Mouse (Mus musculus): Measurements from ENCODE around the gene Gm4450. TPM values are rescaled to one million over a fixed set of nuclear protein-coding genes. Genes with fewer than 3 reads are reported as not detected.
A peak's percentile ranks its signal among the peaks of the same experiment; 100 is the strongest.
"Not testable (repeated sequence)": the region's sequence is repeated elsewhere in the genome, so short reads cannot be mapped to it uniquely, and the experiment has no call there.

Gene Gm4450
- polyA plus RNA-seq, 1 experiment from 2014 or later, result 0.42 TPM

- H3K36me3 ChIP-seq (ENCODE audit: control insufficient read depth, insufficient read depth, low read length); H3K27ac ChIP-seq (ENCODE audit: low read depth, low read length); H3K27me3 ChIP-seq (ENCODE audit: control insufficient read depth, insufficient read depth, low read length); H3K4me2 ChIP-seq (ENCODE audit: low read depth, low read length); H3K9me3 ChIP-seq (ENCODE audit: control insufficient read depth, low read length); H3K4me3 ChIP-seq (ENCODE audit: low read depth, low read length); H3K9ac ChIP-seq (replicated peaks; ENCODE audit: low read depth, low read length); H3K4me1 ChIP-seq (ENCODE audit: control insufficient read depth, insufficient read depth, low read length): not testable (repeated sequence)
- ATAC-seq (ENCODE audit: low read depth), result peak; percentile 60; the same call in 1 of the 2 replicates
- WGBS, result 16% methylated on average over 3 of the region's 3 CpGs
Observed at GRCm38 (mm10) chr3:98443149-98443779, 13.7 kb downstream of the Gm4450 start.

GRCm38 (mm10) chr3:98442245-98442644 is 14.7 kb downstream of the Gm4450 start:
- ATAC-seq (ENCODE audit: low read depth); H3K4me2 ChIP-seq (ENCODE audit: low read depth, low read length): not testable (repeated sequence)

GRCm38 (mm10) chr3:98435030-98435429 is 21.9 kb downstream of the Gm4450 start:
- 94% methylated on average over 1 of the region's 1 CpGs for WGBS
- Histone ChIP-seq H3K9me3 (ENCODE audit: control insufficient read depth, low read length) (no peaks in the 10 kb centered on the region), H3K4me2 (ENCODE audit: low read depth, low read length) (no peak overlapping the region), H3K27ac (ENCODE audit: low read depth, low read length) (no peak overlapping the region), H3K4me1 (ENCODE audit: control insufficient read depth, insufficient read depth, low read length) (no peaks in the 10 kb centered on the region), H3K9ac (replicated peaks; ENCODE audit: low read depth, low read length) (no peak overlapping the region), H3K27me3 (ENCODE audit: control insufficient read depth, insufficient read depth, low read length) (no peaks in the 10 kb centered on the region), H3K36me3 (ENCODE audit: control insufficient read depth, insufficient read depth, low read length) (no peaks in the 10 kb centered on the region), H3K4me3 (ENCODE audit: low read depth, low read length) (no peak overlapping the region)
- no peak for ATAC-seq (ENCODE audit: low read depth)

More at GRCm38 (mm10) chr3:98442245-98442644, 14.7 kb downstream of the Gm4450 start:
- H3K4me1 ChIP-seq (ENCODE audit: control insufficient read depth, insufficient read depth, low read length); H3K27me3 ChIP-seq (ENCODE audit: control insufficient read depth, insufficient read depth, low read length); H3K4me3 ChIP-seq (ENCODE audit: low read depth, low read length); H3K27ac ChIP-seq (ENCODE audit: low read depth, low read length); H3K9me3 ChIP-seq (ENCODE audit: control insufficient read depth, low read length); H3K9ac ChIP-seq (replicated peaks; ENCODE audit: low read depth, low read length); H3K36me3 ChIP-seq (ENCODE audit: control insufficient read depth, insufficient read depth, low read length): not testable (repeated sequence)
- WGBS, result 44% methylated on average over 3 of the region's 3 CpGs

- no peak overlapping the region for H3K9ac ChIP-seq (replicated peaks; ENCODE audit: low read depth, low read length)
Observed at GRCm38 (mm10) chr3:98434088-98434816, 22.7 kb downstream of the Gm4450 start.

GRCm38 (mm10) chr3:98428928-98429525 is 27.9 kb downstream of the Gm4450 start:
- H3K4me1 ChIP-seq (ENCODE audit: control insufficient read depth, insufficient read depth, low read length), result peaks cover 13% of the 10 kb centered on the region; the same call in 1 of the 2 replicates
- no peak overlapping the region for H3K27ac ChIP-seq (ENCODE audit: low read depth, low read length)
- WGBS, result 32% methylated on average over 8 of the region's 8 CpGs
- ATAC-seq (ENCODE audit: low read depth), result no peak
- H3K27me3 ChIP-seq (ENCODE audit: control insufficient read depth, insufficient read depth, low read length), result peaks cover 18% of the 10 kb centered on the region; the same call in 1 of the 2 replicates
- H3K36me3 ChIP-seq (ENCODE audit: control insufficient read depth, insufficient read depth, low read length), result 0 out of 2 replicates have a peak, but pooled peaks cover 3% of the 10 kb centered on the region
- H3K4me3 ChIP-seq (ENCODE audit: low read depth, low read length), result no peak overlapping the region
- no peak overlapping the region for H3K4me2 ChIP-seq (ENCODE audit: low read depth, low read length)
- no peak overlapping the region for H3K9ac ChIP-seq (replicated peaks; ENCODE audit: low read depth, low read length)
- no peaks in the 10 kb centered on the region for H3K9me3 ChIP-seq (ENCODE audit: control insufficient read depth, low read length)

More at GRCm38 (mm10) chr3:98434088-98434816, 22.7 kb downstream of the Gm4450 start:
- Histone ChIP-seq H3K4me2 (ENCODE audit: low read depth, low read length) (no peak overlapping the region), H3K27me3 (ENCODE audit: control insufficient read depth, insufficient read depth, low read length) (no peaks in the 10 kb centered on the region), H3K4me3 (ENCODE audit: low read depth, low read length) (no peak overlapping the region), H3K9me3 (ENCODE audit: control insufficient read depth, low read length) (no peaks in the 10 kb centered on the region), H3K36me3 (ENCODE audit: control insufficient read depth, insufficient read depth, low read length) (no peaks in the 10 kb centered on the region), H3K27ac (ENCODE audit: low read depth, low read length) (no peak overlapping the region), H3K4me1 (ENCODE audit: control insufficient read depth, insufficient read depth, low read length) (no peaks in the 10 kb centered on the region)
- peak; percentile 69; the same call in 1 of the 2 replicates for ATAC-seq (ENCODE audit: low read depth)
- WGBS, result 17% methylated on average over 1 of the region's 1 CpGs

- 0 out of 2 replicates have a peak, but pooled peaks cover 3% of the 10 kb centered on the region for H3K36me3 ChIP-seq (ENCODE audit: control insufficient read depth, insufficient read depth, low read length)
- peak overlapping the region; percentile 45 for H3K4me3 ChIP-seq (ENCODE audit: low read depth, low read length)
- peak overlapping the region; percentile 86 for H3K4me2 ChIP-seq (ENCODE audit: low read depth, low read length)
- H3K9me3 ChIP-seq (ENCODE audit: control insufficient read depth, low read length), result no peaks in the 10 kb centered on the region
- peaks cover 13% of the 10 kb centered on the region; the same call in 1 of the 2 replicates for H3K4me1 ChIP-seq (ENCODE audit: control insufficient read depth, insufficient read depth, low read length)
- peaks cover 18% of the 10 kb centered on the region; the same call in 1 of the 2 replicates for H3K27me3 ChIP-seq (ENCODE audit: control insufficient read depth, insufficient read depth, low read length)
- H3K27ac ChIP-seq (ENCODE audit: low read depth, low read length), result no peak overlapping the region; the same call in 1 of the 2 replicates
- WGBS, result 3% methylated on average over 17 of the region's 17 CpGs
- ATAC-seq (ENCODE audit: low read depth), result no peak
- H3K9ac ChIP-seq (replicated peaks; ENCODE audit: low read depth, low read length), result peak overlapping the region; percentile 50; the same call in 1 of the 2 replicates
Observed at GRCm38 (mm10) chr3:98428449-98428775, 28.5 kb downstream of the Gm4450 start.

GRCm38 (mm10) chr3:98427600-98428448 is 29.1 kb downstream of the Gm4450 start:
- H3K9ac ChIP-seq (replicated peaks; ENCODE audit: low read depth, low read length), result peak overlapping the region; percentile 50
- peak overlapping the region; percentile 45 for H3K4me3 ChIP-seq (ENCODE audit: low read depth, low read length)
- H3K36me3 ChIP-seq (ENCODE audit: control insufficient read depth, insufficient read depth, low read length), result 0 out of 2 replicates have a peak, but pooled peaks cover 3% of the 10 kb centered on the region
- H3K4me2 ChIP-seq (ENCODE audit: low read depth, low read length), result peak overlapping the region; percentile 86
- H3K27me3 ChIP-seq (ENCODE audit: control insufficient read depth, insufficient read depth, low read length), result peaks cover 18% of the 10 kb centered on the region; the same call in 1 of the 2 replicates
- no peak overlapping the region; the same call in 1 of the 2 replicates for H3K27ac ChIP-seq (ENCODE audit: low read depth, low read length)
- under 1% methylated on average over 92 of the region's 110 CpGs for WGBS
- H3K4me1 ChIP-seq (ENCODE audit: control insufficient read depth, insufficient read depth, low read length), result peaks cover 13% of the 10 kb centered on the region; the same call in 1 of the 2 replicates
- H3K9me3 ChIP-seq (ENCODE audit: control insufficient read depth, low read length), result no peaks in the 10 kb centered on the region
- ATAC-seq (ENCODE audit: low read depth), result peak; percentile 92

GRCm38 (mm10) chr3:98427260-98427599 is 29.7 kb downstream of the Gm4450 start:
- H3K9ac ChIP-seq (replicated peaks; ENCODE audit: low read depth, low read length), result peak overlapping the region; percentile 50
- peak overlapping the region; percentile 45 for H3K4me3 ChIP-seq (ENCODE audit: low read depth, low read length)
- H3K36me3 ChIP-seq (ENCODE audit: control insufficient read depth, insufficient read depth, low read length), result 0 out of 2 replicates have a peak, but pooled peaks cover 3% of the 10 kb centered on the region
- H3K9me3 ChIP-seq (ENCODE audit: control insufficient read depth, low read length), result no peaks in the 10 kb centered on the region
- H3K4me1 ChIP-seq (ENCODE audit: control insufficient read depth, insufficient read depth, low read length), result peaks cover 13% of the 10 kb centered on the region; the same call in 1 of the 2 replicates
- peak overlapping the region; percentile 86 for H3K4me2 ChIP-seq (ENCODE audit: low read depth, low read length)
- WGBS, result 1% methylated on average over 21 of the region's 23 CpGs
- peaks cover 18% of the 10 kb centered on the region; the same call in 1 of the 2 replicates for H3K27me3 ChIP-seq (ENCODE audit: control insufficient read depth, insufficient read depth, low read length)
- ATAC-seq (ENCODE audit: low read depth), result no peak
- no peak overlapping the region for H3K27ac ChIP-seq (ENCODE audit: low read depth, low read length)

Measured in neural tube, embryonic 14.5 days (tissue).